Mouse (Mus musculus) monocyte, adult 2 months (primary cell): ENCODE data around the gene Foxa2.

Experiments used
- DNase-seq, 2 experiments: peaks; one replicate each; pipeline ENCODE4 v3.0.0; 2022; ENCODE audit warnings: low spot score in 2 of 2, low read depth in 1 of 2

The Foxa2 gene

DNA sequence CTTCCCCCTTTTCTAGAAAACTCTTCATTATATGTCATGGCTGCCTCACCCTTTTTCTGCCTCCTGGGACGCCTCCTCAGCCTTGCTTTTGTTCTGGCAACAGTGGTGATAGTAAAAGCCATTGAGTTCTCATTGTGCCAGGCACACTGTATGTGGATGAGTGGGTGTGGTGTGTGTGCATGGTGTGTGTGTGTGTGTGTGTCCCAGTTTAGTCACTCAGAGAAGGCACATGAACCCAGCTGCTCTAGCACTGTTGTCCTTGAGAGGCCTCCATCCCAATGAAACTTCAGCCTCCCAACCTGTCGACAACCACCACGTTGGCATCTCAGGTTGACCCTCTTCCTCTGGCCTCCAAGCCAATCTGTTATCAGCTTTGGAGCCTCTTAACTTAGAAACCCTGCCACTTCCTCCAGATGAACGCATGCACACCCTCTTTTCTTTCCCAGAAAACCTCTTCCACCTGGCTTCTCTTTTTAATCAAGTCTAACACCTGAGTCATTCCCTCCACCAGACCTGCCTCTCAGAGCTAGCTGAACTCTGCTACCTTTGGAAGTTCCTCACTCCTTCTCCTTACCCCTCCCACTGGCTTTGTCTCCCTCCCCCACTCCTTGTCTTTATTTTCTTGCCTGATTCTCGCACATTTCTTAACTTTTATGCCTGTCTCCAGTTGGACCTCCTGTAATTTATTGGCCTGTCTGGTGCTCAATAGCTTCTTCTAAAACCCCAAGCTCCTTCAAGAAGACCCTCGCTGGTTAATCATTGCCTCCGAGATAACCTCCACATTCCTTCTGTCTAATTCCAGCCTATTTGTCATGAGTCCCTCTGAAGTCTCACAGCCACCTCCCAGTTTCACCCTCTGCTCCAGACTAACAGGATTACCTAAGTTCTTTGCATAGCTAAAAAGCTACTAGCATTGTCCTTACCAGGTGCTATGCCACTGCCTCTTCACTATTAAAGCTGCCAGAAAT lies 41.9 kb downstream of the Foxa2 start:
- no peak for DNase-seq

DNA sequence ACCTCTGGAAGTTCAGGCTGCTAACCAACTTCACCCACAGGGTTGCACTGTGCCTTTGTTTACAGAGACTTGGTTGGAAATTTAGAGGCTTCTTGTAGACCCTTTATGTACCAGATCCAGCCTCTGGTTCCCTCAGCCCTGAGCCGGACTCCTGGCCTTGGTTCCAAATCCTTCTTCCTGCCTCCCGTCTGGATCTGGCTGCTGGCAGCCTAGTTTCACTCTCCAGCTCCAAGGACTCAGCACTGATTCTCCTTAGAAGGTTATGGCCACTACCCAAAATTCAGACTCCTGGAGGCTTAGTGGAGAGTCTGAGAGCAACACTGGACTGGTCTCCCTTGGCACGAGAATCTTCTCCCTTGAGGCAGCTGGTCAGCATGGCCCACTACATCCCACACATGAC lies 43.3 kb downstream of the Foxa2 start:
- no peak for DNase-seq

DNA sequence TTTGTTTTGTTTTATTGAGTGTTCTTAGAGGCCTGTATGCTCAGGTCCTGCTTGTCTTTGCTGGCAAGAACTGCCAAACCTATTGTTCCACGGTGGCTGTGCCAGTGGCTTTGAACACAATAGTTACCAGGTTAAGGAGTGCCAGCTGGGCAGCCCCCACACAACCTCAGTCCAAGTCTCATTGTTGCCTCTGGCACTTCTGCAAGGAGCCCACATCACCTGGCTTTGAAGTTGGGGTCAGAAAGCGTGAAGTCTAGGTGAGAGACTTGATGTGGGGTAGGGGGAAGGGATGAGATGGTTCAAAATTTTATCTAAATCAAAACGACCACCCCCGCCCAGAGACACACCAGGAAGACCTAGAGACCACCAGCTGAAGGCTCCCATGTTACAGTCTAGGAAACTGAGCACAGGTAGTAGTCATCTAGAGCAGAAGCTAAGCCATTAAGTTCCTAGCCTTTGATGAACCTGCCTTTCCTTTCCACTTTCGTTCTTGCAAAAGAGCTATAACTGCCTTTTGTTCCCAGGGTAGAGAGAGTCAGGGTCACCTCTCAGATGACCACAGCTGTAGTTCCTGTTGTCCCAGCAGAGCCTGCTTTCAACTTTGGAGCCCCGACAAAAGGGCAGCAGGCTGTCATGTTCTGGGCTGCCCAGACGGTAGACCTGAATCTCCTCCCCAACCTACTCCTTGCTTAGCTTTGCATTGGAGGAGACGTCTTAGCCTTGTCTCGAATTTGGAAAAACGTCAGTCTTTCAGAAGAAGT lies 48.4 kb downstream of the Foxa2 start:
- no peak for DNase-seq

DNA sequence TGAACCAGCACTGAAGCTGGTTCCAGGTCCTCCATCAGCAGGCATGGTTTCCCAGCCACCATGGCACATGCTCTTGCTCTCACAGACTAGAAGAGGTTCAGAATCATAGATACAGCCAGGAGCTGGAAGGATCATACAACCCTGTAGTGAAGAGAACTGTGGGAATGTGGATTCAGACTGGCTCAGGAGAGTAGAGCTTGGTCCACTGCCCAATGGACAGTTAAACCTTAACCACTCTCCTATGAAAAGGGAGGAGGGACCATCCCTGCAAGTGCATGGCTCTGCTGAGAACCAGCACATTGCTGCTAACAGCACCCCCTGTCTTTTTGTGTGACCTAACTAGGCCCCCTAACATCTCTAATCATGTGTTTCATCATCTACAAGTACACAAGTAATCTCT lies 50.0 kb downstream of the Foxa2 start:
- no peak for DNase-seq

DNA sequence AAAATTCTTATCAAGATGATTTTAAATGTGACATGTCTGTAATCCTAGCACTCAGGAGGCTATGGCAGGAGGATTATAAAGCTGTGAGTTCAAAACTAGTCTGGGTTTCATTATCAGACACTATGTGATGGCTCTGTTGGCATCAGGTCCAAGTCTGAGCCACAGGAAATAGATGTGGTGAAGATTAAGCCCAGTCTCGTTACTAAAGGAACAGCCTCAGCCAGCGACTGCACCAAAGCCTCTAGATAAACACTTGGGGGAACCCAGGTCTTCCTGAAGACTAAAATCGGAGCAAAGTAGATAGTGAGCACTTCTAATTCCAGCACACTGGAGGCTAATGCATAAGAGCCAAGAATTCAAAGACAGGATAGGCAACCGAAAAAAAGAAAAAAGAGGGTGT lies 52.9 kb downstream of the Foxa2 start:
- no peak for DNase-seq

DNA sequence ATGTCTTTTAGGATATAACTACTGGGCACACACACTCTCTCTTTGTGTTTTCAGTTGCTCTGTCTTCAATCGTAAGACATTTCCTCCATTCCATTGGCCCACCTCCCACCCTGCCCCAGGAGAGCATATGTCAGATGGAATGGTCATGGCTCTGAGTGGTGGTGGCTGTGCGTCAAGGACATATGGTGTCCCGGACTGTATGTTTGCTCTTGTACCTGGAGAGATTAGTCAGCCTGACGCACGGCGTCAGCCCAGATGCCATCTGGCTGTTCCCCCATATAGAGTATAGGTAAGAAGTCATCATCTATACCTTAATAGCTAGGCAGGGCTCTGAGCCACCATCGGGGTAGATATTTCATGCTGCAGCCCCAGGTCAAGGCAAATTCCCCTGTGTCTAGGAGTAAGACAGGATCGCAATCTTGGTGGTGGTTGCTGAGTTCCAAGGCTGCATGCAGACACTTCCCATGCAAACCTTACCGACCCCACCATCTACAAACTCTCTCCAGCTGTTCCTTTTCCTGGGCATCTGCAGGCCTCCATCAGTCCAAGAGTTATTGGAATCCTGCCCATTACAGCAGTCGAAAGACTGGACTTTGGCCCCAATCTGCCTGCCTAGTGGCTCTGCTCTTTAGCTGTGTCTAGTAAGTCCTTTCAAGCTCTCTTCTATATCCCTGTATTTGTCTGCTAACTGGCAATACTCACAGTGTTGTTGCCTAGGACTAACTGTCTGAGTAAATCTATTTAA lies 53.7 kb downstream of the Foxa2 start:
- DNase-seq: no peak
